Mouse (Mus musculus) adrenal gland, postnatal 36 days (tissue): Measurements from ENCODE around the gene Ptprc. TPM values are rescaled to one million over a fixed set of nuclear protein-coding genes. Genes with fewer than 3 reads are reported as not detected.
A peak's percentile ranks its signal among the peaks of the same experiment; 100 is the strongest.

ENCODE experiments used
- DNase-seq, 2 experiments: peaks; one replicate each; pipeline ENCODE4 v3.0.0; 2021; ENCODE audit warnings: mixed read lengths in 1 of 2
- total RNA-seq, 2 experiments: library from RNA; stranded (reverse); gene quantifications; 2 replicates each; pipeline ENCODE4 v1.2.3; 2021

The Ptprc gene
- total RNA-seq, 2 experiments from 2014 or later: 4.2 to 8.5 TPM

DNA sequence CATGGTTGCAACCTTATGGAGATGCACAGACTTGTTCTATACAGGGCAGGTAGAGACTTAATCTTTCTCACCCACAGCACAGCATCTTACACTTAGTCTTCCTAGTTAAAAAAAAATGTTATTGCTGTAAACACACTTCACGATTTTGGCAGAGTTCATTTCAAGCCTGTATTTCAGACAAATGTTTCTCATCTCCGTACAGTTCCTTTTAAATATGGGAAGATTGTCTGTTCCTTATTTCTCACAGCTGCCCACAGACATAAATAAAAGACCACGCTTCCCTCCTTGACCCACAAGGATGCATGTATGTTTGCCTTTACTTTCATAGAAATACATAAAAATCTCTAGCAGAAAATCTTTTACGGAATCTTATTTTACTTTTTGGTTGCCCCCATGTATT is 22.4 kb downstream of the Ptprc start:
- no peak for DNase-seq

DNA sequence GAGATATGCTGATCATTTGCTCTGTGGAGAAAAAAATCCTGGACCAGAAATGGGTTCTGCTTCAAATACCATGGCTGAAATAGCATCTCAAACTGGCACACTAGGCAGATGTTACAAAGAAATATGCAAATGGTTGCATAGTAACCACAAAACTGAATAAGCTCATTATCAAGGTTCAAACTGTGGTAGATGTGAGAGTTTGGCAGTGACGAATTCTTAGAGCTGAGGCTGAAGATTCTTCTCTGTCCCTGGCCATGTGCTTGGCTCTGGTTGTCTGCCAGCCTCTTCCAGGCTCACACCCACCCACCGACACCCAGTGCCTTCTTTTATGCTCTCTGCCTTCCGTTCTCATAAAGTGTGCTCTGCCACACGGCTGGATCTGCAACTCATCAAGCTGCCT is 26.7 kb downstream of the Ptprc start:
- no peak for DNase-seq

DNA sequence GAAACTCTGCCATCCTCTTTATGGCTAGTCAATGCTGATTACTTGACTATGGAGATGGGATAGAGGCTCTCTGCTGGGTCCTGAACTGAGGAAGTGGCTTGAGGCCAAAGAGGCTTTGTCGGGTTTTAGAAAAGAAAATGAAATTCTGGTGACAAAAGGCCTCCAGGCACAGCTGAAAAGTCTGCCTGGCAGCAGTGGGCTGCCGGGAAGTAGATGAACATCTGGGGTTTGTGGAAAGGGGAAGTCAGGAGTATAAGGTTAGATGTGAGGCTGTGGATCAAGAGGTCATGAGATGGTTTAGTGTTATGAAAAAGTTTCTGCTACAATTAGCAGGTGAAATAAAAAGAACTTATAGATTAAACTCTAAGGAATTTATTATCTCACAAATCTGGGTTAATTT is 29.9 kb downstream of the Ptprc start:
- no peak for DNase-seq

DNA sequence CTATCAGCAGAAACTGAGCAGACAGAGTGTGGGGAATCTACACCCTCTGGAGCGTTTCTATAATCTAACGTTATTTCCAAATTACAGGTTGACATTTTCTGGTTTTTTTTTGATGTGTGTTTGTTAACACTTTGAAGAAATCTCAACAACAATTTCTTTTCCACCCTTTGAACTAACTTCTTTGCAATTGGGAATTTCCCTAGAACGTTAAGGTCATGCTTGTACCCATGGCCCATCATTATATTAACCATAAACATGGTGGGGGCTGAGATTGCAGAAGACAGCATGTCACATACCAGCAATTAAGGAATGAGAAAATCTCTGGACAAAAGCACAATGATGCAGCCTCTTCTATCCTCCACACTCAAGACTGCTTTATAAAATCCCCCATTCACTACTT is 30.4 kb downstream of the Ptprc start:
- DNase-seq: no peak

DNA sequence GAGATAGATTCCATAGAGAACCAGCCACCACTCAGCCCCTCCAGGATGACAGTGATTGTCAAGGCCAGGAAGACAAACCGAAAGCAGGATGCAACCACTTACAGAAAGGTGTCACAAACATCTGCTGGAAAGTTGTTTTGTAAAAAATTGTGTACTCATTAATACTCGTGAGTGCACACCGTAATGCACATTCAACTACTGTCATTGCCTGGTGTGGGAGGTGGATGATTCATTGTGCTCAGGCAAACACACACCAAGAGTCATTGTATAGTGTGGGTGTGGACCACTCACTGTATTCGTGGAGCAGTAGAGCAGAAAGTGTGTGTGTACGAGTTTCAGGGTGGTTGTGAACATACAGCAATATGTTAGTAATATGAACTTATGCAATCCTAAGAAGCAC is 31.1 kb downstream of the Ptprc start:
- no peak for DNase-seq

DNA sequence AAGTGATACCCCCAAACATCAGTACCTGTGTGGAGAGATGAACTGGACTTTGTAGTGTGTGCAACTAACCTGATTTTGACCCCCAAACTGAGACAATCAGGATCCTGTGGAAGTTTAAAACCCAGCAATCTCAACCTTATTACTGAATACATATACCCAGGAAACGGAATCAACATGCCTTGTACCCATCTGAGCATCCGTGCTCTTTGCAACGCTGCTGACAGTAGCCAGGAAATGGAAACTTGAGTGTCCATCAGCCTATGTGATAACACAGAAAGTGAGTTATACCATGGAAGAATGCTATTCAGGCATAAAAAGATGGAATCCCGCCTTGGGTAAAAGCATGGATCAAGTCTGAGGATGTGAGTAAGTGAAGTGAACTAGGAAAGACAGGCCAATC is 34.7 kb downstream of the Ptprc start:
- DNase-seq: no peak

DNA sequence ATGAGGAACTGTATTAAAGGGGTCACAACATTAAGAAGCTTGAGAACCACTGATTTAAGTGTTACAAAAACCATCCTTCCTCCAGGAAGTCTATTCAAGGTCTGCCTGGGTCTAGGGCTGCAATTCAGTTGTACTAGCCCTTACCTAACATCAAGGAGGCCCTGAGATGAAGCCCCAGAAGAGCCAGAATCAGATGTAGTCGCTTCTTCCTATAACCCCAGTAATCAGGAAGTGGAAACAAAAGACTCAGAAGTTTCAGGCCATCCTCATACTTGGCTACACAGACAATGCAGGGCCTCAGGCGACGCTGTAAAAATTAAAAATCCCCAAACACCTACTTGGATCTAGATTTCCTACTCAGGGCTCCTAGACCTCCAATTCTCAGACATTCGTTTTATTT is 37.8 kb downstream of the Ptprc start:
- DNase-seq: no peak

DNA sequence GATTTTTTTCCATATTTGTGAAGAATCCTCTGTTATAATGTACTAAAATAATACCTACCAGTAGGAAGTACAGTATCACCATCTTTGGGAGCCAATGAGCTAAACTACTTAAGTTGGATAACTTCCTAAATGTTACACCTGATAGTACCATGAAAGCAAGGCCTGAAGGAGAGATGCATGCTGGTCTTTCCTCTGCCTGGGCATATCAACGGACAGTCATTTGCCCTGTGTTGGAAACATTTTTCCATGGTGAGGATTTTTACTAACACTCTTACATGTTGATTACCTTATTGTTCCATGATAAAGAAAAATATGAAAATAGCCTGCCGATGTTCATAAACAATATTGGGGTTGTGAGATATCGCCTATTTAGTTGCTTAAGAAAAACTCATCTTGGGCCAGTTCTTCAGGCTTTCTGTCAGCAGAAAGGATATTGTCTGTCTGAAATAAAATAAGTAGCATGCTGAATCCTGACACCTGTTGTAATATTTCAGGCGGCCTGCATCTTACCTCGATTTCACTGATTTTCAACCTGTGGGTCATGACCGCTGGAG is 38.4 kb downstream of the Ptprc start:
- DNase-seq: no peak

DNA sequence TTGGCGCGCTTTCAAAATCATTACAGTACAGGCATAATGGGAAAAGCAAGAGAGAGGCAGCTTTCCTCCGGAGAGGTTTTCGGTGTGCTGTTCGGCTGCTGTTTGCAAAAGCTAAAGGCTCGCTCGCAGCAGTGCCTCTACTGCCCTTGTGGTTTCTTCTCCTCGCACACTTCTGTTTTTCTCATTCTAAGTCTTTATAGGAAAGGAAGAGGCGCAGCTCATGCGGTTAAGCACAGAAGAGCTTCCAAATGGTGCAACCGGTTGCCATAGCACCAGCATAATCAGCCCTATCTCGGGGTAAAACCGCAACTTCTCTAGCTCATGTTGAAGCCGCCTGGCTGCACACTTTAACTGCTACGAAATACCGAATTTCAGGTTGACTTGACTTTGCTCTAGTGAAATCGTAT is 39.1 kb downstream of the Ptprc start:
- DNase-seq: peak; percentile 24 to 40

DNA sequence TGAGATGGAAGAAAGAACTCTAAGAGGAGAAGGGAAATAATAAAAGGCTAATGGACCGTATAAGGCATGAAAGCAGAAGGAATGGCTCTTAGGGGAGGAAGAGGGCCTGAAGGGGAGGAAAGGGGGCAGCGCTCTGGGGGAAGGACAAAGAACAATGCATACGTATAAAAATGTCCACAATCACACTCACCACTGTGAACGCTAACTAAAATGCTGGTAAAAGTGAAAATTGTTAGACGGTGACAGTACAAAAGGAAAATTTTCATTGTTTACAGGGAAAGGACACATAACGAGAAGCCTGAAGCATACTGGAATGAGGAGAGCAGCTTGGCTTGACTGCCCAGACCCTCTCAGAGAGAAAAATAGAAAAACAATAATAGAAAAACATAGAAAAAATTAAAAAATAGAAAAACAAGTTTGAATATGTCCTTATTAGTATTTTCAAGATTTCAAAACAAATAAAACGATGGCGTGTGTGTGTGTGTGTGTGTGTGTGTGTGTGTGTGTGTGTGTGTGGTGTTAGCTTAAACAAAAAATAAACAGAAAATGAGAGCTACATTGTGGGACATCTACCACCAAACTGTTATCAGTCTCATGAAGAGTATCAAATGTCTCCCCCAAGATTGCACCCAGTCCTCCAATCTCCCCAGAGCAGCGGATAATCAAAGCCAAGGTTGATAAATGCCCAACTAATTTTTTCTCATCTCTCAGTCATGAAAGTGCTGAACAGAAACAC is 39.7 kb downstream of the Ptprc start:
- DNase-seq: no peak

DNA sequence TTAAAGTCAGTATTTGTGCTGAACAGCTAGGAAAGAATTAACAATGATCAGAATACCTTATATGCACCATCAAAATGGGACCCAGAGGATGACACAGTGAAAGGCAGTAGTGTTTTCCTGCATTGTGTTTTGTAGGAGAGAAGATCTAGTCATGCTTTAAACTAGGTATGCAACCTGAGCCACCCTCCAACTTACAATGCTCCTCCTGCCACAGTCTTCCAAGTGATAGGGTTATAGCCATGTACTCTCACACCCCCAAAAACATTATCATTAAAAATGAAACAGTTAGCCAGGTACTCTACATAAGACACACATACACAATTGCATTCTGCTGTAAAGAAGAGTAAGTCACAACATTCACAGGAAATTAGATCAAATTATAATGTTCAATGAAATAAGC is 40.4 kb downstream of the Ptprc start:
- no peak for DNase-seq

DNA sequence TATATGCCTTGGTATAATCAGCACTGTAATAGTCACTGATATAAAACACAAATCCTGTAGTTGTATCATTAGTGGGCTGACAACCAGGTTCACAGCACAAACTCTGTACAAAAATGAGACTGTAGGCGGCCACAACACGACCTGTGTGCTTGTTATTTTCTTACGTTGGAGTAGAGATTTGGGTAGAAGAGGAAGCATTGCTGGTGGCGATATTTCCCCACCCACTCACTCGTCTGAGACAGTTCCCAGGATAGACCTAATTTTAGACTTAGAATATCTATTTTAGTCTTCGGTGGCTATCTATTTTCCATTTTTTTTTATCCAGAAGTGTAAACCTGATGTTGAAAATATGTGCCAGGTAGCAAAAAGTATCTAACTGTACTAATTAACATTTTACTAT is 41.2 kb downstream of the Ptprc start:
- no peak for DNase-seq

DNA sequence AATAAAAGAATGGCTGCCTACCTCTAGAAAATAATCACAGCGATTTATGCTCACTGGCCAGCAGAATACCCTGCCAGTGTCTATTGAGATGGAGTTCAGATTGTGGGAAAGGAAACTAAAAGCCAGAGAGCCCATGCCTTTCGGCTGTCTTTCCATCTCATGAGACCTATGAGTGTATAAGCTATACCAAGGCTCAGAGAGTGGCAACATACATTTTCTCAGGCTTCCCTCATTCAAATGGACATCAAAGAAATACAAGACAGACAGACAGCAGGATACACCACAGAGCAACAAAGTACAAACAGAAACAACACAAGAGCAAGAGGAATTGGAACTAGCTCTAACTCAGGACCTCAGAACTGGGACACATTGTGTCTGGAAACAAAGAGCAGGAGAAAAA is 43.8 kb downstream of the Ptprc start:
- DNase-seq: no peak

DNA sequence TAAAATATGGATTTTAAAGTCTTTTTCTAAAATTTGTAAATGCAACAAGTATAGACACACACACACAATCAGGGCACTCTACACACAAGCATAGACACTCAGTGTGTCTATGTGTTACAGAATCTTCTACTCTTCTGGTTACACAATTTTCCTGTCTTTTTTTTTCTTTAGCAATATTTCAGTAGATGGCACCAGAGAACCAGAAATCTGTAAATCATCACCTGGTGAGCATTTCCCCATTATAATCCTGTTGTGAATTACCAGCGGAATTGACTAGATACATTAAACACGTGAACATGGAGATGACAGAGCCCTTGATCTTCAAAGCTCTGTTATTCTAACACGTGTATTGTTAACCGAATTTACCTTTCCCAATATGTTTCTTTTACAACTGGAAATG is 45.4 kb downstream of the Ptprc start:
- DNase-seq: no peak

DNA sequence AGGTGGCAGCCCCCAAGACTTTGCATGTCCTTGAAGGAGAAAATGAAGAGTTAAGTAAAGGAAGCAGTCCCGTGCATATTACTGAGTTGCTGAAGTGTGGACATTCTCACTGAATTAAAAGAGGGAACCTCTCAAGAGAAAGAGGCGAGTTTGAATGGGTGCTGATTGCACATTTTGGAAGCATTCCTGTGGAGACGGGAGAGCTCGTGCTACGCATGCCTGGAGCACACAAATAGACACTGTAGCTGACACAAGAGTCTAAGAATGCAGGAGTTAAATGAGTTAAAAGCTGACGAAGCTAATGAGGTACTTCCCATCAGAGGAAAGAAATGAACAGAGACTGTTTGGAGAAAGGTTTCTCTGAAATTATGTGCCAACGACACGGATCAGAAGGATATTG is 48.7 kb downstream of the Ptprc start:
- DNase-seq: no peak

DNA sequence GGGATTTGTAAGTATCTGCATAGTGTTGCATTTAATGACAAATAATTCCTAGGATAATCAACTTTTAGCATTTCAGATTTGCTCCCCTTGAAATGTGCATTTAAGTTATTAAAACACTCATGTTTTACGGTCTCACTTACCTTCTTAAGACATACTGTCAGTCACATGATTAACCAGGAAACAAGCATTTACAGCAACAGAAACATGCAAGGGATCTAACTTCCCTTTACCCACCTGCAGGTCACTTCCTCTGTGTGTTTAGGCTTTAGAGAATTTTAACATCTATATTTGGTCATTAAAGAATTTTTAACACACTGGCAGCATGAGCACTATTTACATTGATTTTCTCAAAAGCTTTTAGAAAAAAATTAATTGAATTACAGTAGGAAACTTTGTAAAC is 50.2 kb downstream of the Ptprc start:
- DNase-seq: no peak

DNA sequence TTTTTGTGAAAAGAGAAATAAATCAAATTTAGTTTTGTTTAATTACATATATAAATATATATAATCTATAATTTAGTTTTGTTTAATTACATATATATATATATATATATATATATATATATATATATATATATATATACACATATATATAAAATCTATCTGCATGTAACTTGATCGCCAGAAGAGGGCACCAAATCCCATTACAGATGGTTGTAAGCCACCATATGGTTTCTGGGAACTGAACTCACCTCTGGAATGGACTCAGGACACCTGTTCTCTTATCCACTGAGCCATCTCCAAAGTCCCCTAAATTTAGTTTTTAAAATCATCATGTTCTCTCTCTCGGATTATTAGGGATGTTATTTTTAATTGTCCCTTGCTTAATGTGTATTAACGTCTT is 51.6 kb downstream of the Ptprc start:
- peak; percentile 1 to 7 for DNase-seq

DNA sequence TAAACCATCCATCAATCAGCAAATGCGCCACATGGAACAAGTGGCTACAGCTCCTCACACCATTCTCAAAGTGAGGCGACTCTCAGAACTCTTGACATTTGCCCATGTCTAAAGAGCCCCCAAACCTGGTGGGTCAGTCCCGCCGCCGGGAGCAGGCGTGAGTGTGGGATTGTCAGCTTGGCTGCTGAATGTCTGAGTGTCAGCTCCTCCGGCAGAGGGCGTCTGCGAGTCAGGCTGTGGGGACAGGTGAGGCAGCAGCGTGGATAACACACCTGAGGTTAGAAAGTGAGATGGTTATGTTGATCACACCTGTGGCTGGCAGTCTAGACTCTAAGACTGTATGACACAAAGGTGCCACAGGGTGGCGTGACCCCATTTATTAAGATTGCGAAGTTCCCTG is 55.6 kb downstream of the Ptprc start:
- DNase-seq: peak in 1 of 2 experiments; percentile 4

DNA sequence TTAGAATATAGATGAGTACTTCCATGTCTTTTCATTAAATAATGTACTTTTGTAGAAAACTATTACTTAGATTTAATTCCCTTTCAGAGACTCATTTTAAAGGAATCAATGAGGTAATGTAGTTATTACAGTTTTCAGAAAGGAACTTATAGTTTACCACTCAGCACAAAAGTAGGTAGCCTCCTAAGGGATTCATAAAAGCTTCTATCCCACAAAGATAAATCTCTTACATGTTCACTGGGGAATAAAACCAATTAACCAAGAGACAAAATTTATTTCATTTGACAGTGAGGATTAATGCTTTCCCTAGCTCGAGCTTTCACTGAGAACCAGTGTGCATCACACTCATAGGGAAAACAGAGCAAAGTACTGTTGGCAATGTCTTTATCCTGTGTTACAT is 82.3 kb downstream of the Ptprc start:
- DNase-seq: no peak

DNA sequence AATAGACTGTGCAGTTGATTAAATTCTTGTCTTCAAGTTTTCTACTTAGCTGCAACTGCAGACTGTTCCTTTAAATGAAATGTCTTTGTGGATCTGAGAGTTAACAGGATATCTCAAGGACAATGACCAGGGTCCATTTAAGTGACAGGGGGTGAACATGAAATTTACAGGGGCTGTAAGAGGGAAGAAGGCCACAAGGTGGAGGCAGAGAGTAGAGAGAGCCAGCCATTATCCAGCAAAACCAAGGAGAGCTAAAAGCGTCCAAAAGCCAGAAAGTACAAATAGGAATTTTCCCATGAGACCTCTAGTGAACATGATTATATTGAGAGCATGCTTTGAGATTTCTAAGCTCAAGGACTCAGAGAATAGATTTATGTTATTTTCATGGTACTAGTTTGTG is 89.7 kb downstream of the Ptprc start:
- peak; percentile 15 to 48 for DNase-seq

DNA sequence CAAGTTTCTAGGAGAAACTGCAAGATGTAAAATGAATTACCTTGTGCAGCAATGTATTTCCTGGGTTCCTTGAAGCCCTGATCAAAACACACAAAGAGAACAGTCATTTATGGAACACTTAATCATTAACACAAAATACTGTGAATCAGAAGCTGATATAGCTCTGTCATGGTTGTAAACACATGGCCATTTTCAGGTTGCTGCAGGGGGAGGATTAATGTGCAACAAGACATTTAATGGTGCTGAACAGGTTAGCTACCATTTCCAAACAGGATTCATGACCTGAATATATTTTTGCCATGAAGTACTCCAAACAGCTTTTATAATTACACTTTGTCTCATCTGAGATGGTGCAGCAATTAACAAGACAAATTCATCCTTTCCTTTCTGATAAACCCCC is 91.8 kb downstream of the Ptprc start:
- DNase-seq: no peak

DNA sequence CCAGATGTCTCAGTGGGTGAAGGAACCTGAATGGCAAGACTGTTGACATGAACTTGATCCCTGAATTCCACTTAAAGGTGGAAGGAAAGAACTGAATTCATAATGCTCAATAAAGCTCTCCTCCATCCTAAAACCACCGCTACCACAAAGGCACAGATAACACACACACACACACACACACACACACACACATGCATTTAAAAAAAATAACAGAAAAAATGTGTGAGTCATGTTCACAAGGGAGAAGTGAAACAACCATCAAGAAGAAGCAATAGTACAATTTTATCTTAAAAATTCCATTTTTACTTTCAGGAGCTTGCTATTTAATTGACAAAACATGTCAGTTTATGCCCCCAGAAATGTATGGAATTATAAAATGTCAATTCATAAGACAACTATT is 95.2 kb downstream of the Ptprc start:
- no peak for DNase-seq

DNA sequence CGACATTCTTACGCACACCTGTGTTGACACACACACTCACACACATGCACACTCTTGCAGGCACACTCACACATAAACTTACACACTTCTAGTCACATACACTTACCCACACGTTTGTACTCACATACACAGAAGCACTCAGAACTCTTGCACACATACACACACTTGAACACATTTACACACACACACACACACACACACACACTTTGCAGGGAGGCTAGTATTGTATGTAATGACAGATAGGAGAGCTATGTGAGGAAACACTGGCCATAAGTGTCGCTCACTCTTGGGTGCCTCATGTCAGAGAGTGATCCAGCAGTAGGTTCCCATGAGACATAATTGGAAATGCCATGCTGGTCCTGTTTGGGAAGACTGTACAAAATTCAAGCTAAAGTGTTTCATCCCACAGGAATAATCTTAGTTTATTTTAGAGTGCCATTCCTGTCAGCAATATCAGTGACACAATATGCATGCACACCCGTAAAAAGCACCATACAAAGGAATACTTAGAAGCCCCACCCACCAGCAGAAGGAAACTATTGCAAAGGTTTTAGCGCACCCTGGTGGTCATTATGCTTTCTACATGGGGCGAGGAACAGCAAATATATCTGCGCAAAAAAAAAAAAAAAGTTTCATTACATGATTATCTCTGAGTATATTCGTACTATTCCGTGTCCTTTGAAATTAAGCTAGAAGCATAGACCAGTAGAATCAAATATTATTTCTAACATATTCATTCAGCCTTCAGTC is 131.1 kb downstream of the Ptprc start:
- DNase-seq: peak; percentile 77 to 85

DNA sequence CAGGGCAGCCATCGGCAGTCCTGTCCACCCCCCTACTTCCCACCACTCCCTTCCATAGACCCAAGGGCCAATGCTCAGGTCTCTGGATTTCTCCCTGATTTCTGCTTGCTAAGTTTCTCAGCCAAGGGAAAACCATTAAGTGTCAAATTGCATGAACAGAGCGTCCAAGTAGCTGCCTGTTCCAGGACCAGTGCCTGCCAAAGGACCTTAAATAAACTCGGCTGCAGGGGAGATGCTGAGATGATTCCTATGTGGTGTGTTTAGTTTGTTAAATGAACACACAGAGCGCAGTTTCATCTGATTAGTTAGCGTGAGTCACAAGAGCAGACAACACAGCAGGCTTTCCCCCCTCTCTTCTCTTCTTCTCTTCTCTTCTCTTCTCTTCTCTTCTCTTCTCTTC is 135.0 kb downstream of the Ptprc start:
- no peak for DNase-seq
